Mouse (Mus musculus) heart, postnatal 0 days (tissue): ENCODE data around the gene Ranbp6. TPM values are rescaled to one million over a fixed set of nuclear protein-coding genes. Genes with fewer than 3 reads are reported as not detected.
A peak's percentile ranks its signal among the peaks of the same experiment; 100 is the strongest.

Experiments
- ATAC-seq: fragments of 200-750 bp; cut with Nextera tagmentation; 2 replicates; pipeline ENCODE4 v1.8.0; 2017; ENCODE audit warnings: low read depth, moderate number of reproducible peaks, moderate library complexity; ENCODE audit not compliant: insufficient read depth
- DNase-seq: peaks from one replicate; pipeline ENCODE4 v3.0.0-alpha.2; 2016; ENCODE audit warnings: low spot score
- H3K27ac ChIP-seq: fragments of 300-500 bp; sonication (generic); 2 replicates; pipeline ENCODE4 v1.5.1; 2014; ENCODE audit warnings: low read depth, mild to moderate bottlenecking
- H3K27me3 ChIP-seq: fragments of 300-500 bp; sonication (generic); 2 replicates; pipeline ENCODE4 v1.6.1; 2014; ENCODE audit warnings: low read length, mixed read lengths; ENCODE audit not compliant: control insufficient read depth, insufficient read depth
- H3K36me3 ChIP-seq: fragments of 300-500 bp; sonication (generic); replicated peaks from 2 replicates; pipeline ENCODE4 v1.6.1; 2014; ENCODE audit warnings: low read length, mixed read lengths; ENCODE audit not compliant: control insufficient read depth, insufficient read depth
- H3K4me1 ChIP-seq: fragments of 300-500 bp; sonication (generic); 2 replicates; pipeline ENCODE4 v1.6.1; 2014; ENCODE audit warnings: antibody characterized with exemption; ENCODE audit not compliant: control insufficient read depth, insufficient read depth
- H3K4me2 ChIP-seq: fragments of 300-500 bp; sonication (generic); 2 replicates; pipeline ENCODE4 v1.6.1; 2014; ENCODE audit warnings: low read depth, mild to moderate bottlenecking, low read length, moderate library complexity
- H3K4me3 ChIP-seq: fragments of 300-500 bp; sonication (generic); 2 replicates; pipeline ENCODE4 v1.5.1; 2014; ENCODE audit warnings: low read depth, low read length
- H3K9ac ChIP-seq: fragments of 300-500 bp; sonication (generic); replicated peaks from 2 replicates; pipeline ENCODE4 v1.6.1; 2014; ENCODE audit warnings: low read depth, low read length, mixed read lengths
- H3K9me3 ChIP-seq: fragments of 300-500 bp; sonication (generic); replicated peaks from 2 replicates; pipeline ENCODE4 v1.6.1; 2016; ENCODE audit warnings: low read length; ENCODE audit not compliant: control insufficient read depth
- CTCF ChIP-seq: IDR thresholded peaks from 2 replicates; pipeline ENCODE4 v1.5.1; 2016; ENCODE audit warnings: antibody characterized with exemption, control low read depth, low read depth
- EP300 ChIP-seq: IDR thresholded peaks from 2 replicates; pipeline ENCODE4 v1.6.1; 2016; ENCODE audit warnings: antibody characterized with exemption, low read depth
- WGBS: fragments of 180-500 bp; shearing (Covaris S2); extraction: QIAGEN DNeasy Blood & Tissue Kit; methylation state at CpG from one replicate; pipeline ENCODE4 v1.1.7; 2014; 5-methylcytosine and 5-hydroxymethylcytosine counted together
- polyA plus RNA-seq: library from polyadenylated mRNA; unstranded; fragments of >200 nt; fragmentation: Nextera tagmentation; extraction: Ambion mirVana; gene quantifications from 2 replicates; pipeline ENCODE4 v1.2.1, GENCODE M21; 2015
- total RNA-seq: library from RNA; depleted of rRNA; stranded (reverse); fragments of >200 nt; gene quantifications from 2 replicates; pipeline ENCODE4 v1.2.3, GENCODE M21; 2014; ENCODE audit warnings: low replicate concordance

Ranbp6 gene
- total and polyA plus RNA-seq, 2 experiments from 2014 or later: 10.8 to 13.4 TPM

DNA sequence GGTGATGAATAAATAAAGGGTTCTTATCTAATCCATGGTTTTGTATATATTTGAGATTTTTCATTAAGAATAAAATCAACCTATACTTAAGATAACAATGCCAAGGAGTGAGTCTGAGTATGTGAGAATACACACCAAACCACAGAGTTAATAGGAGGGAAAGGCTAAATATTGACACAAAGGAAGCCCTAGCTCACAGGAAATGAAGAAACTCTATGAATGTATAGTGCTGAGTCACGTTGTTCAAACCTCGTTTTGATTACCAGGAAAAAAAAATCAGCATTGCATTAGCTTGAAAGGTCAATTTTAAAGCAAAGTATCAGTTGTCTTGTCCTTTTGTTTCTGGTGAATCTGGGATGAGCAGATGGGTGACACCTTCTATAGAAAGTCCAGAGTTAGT is 12.2 kb upstream of the Ranbp6 start:
- Histone ChIP-seq H3K4me1 (no peaks in the 10 kb centered on the region), H3K27ac (no peak overlapping the region), H3K9me3 (no peaks in the 10 kb centered on the region), H3K9ac (no peak overlapping the region), H3K27me3 (no peaks in the 10 kb centered on the region), H3K4me2 (no peak overlapping the region), H3K36me3 (no peaks in the 10 kb centered on the region), H3K4me3 (no peak overlapping the region)
- TF ChIP-seq EP300 (no peak), CTCF (no peak)
- 41% methylated on average over 2 of the region's 2 CpGs for WGBS
- ATAC-seq (no peak), DNase-seq (no peak)

DNA sequence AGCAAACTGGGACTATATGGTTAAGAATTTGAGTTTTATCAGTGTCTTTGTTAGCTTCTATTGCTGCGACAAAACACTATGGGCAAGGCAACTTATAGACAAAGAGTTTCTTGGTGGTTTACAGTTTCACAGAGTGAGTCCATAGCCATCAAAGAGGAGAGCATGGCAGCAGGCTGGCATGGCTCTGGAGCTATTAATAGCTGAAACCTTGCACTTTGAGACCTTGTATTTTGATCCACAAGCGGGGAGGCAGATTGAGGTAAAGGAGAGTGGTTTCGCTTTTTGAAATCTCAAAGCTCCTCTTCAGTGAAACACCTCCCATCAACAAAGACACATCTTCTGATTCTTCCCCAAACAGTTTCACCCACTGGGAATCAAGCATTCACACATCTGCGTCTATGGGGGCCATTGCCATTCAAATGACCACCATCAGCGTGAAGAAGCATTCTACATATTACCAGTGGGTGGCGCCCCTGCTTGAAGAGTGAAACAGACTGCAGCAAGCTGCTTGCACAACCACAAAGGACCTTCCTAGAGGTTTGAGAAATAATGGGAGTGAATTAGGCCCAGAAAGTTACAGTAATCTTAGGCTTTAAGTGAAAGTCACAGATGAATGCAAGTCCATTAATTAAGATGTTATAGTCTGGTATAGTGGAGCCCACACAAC is 11.4 kb upstream of the Ranbp6 start:
- no peaks in the 10 kb centered on the region for H3K4me1 ChIP-seq
- H3K27ac ChIP-seq: no peak overlapping the region
- ATAC-seq: no peak
- H3K9ac ChIP-seq: no peak overlapping the region
- TF ChIP-seq CTCF: peak; percentile 76
- no peak for TF ChIP-seq EP300
- no peak overlapping the region for H3K4me3 ChIP-seq
- whole genome bisulfite sequencing: 48% methylated on average over 6 of the region's 6 CpGs
- H3K4me2 ChIP-seq: no peak overlapping the region
- no peaks in the 10 kb centered on the region for H3K9me3 ChIP-seq
- H3K27me3 ChIP-seq: no peaks in the 10 kb centered on the region
- H3K36me3 ChIP-seq: no peaks in the 10 kb centered on the region
- peak; percentile 30 for DNase-seq

DNA sequence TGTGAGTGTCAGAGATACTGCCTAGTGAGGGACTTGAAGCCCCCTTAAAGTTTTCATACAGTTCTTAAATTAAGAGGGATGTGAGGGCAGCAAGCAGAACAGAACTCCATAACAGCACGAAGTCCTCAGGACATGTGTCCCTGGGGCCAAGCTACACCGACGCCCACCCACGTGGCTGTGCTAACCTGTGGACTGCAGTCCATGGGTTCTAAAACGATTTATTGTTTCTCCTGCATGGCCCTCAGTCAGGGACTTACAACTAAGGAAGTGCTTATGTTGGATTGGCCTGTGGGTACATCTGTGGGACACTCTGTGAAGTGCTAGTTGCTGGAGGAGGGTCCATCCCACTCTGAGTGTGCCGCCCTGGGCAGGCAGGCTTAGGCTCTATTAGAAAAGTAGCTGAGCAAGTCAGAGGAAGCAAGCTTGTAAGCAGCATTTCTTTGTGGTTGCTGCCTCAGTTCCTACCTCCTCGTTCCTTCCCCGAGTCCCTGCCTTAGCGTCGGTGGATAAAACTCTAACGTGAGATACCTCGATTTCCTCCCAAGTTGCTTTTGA is 10.8 kb upstream of the Ranbp6 start:
- H3K27ac ChIP-seq: no peak overlapping the region
- ATAC-seq: no peak
- no peak for DNase-seq
- no peaks in the 10 kb centered on the region for H3K27me3 ChIP-seq
- H3K9me3 ChIP-seq: no peaks in the 10 kb centered on the region
- 67% methylated on average over 12 of the region's 12 CpGs for WGBS
- H3K4me3 ChIP-seq: no peak overlapping the region
- H3K36me3 ChIP-seq: no peaks in the 10 kb centered on the region
- no peaks in the 10 kb centered on the region for H3K4me1 ChIP-seq
- H3K9ac ChIP-seq: no peak overlapping the region
- no peak overlapping the region for H3K4me2 ChIP-seq
- no peak for TF ChIP-seq EP300

DNA sequence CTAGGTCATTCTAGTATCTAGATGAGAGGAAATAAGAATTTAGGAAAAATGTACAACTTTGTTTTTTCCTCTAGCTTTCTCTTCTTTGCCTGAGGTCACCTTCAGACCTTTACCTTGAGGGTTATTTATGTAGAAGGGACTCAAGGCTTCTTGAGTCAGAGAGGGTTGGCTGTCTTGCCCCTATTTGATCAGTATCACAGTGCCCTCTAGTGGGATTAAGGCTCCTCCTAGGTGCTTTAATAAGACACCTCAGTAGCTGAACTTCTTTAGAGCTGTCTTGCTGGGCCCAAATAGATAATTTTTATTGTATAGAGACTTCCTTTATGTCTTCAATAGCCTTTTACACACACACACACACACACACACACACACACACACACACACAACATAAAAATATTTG is 8.2 kb upstream of the Ranbp6 start:
- H3K9me3 ChIP-seq: no peaks in the 10 kb centered on the region
- no peak overlapping the region for H3K4me2 ChIP-seq
- no peak overlapping the region for H3K9ac ChIP-seq
- no peak overlapping the region for H3K27ac ChIP-seq
- ATAC-seq: no peak
- no peaks in the 10 kb centered on the region for H3K27me3 ChIP-seq
- no peak overlapping the region for H3K4me3 ChIP-seq
- peak; percentile 61 for DNase-seq
- TF ChIP-seq EP300: no peak
- TF ChIP-seq CTCF: peak; percentile 61
- no peaks in the 10 kb centered on the region for H3K4me1 ChIP-seq
- no peaks in the 10 kb centered on the region for H3K36me3 ChIP-seq

DNA sequence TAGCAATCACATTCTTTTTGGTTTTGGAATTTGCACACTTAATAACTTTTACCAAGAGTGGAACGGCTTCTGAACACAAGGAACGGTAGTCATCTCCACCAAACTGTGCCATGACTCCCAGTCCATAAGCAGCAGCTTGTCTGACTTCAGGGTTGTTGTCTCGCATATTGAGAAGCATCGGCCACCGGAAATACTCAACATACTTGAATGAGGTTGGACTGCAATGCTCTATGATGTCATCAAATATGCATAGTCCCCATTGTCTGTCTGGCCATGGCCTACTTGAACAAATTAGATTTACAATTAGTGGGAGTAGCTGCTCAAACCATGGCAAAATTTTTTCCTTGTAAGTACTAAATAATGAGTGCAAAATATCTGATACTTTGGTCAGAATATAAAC is 2.8 kb downstream of the Ranbp6 start:
- Histone ChIP-seq H3K36me3 (peaks cover 26% of the 10 kb centered on the region), H3K4me1 (peaks cover 5% of the 10 kb centered on the region), H3K4me2 (no peak overlapping the region), H3K27me3 (no peaks in the 10 kb centered on the region), H3K9me3 (no peaks in the 10 kb centered on the region), H3K27ac (no peak overlapping the region), H3K9ac (no peak overlapping the region), H3K4me3 (no peak overlapping the region)
- TF ChIP-seq CTCF (no peak), EP300 (no peak)
- no peak for ATAC-seq
- WGBS: 94% methylated on average over 5 of the region's 5 CpGs
- no peak for DNase-seq
